Mouse (Mus musculus) midbrain, embryonic 10.5 days (tissue): ENCODE measurements around the gene Psmg1. TPM values are rescaled to one million over a fixed set of nuclear protein-coding genes. Genes with fewer than 3 reads are reported as not detected.
"Not testable (repeated sequence)": the region's sequence is repeated elsewhere in the genome, so short reads cannot be mapped to it uniquely, and the experiment has no call there.

Source experiments
- DNase-seq: peaks from one replicate; pipeline ENCODE4 v3.0.0-alpha.2; 2017; ENCODE audit warnings: low spot score
- H3K27ac ChIP-seq: fragments of 300-500 bp; sonication (generic); replicated peaks from 2 replicates; pipeline ENCODE4 v1.5.1; 2016; ENCODE audit warnings: mild to moderate bottlenecking
- H3K27me3 ChIP-seq: fragments of 300-500 bp; sonication (generic); 2 replicates; pipeline ENCODE4 v1.6.1; 2016; ENCODE audit warnings: low read depth, mild to moderate bottlenecking; ENCODE audit not compliant: poor library complexity, severe bottlenecking
- H3K36me3 ChIP-seq: fragments of 300-500 bp; sonication (generic); 2 replicates; pipeline ENCODE4 v1.6.1; 2016; ENCODE audit warnings: mild to moderate bottlenecking, moderate library complexity
- H3K4me1 ChIP-seq: fragments of 300-500 bp; sonication (generic); 2 replicates; pipeline ENCODE4 v1.6.1; 2016
- H3K4me3 ChIP-seq: fragments of 300-500 bp; sonication (generic); 2 replicates; pipeline ENCODE4 v1.5.1; 2016; ENCODE audit warnings: mild to moderate bottlenecking, moderate library complexity
- H3K9me3 ChIP-seq: fragments of 300-500 bp; sonication (generic); replicated peaks from 2 replicates; pipeline ENCODE4 v1.6.1; 2016; ENCODE audit warnings: mild to moderate bottlenecking
- WGBS: fragments of 180-500 bp; shearing (Covaris S2); methylation state at CpG from one replicate; pipeline ENCODE4 v1.1.7; 2016; 5-methylcytosine and 5-hydroxymethylcytosine counted together
- polyA plus RNA-seq: library from polyadenylated mRNA; unstranded; fragments of >200 nt; fragmentation: Nextera tagmentation; extraction: Ambion mirVana; gene quantifications from 2 replicates; pipeline ENCODE4 v1.2.1, GENCODE M21; 2016

The Psmg1 gene
- 102 and 113 TPM in 2 replicates for polyA plus RNA-seq

DNA sequence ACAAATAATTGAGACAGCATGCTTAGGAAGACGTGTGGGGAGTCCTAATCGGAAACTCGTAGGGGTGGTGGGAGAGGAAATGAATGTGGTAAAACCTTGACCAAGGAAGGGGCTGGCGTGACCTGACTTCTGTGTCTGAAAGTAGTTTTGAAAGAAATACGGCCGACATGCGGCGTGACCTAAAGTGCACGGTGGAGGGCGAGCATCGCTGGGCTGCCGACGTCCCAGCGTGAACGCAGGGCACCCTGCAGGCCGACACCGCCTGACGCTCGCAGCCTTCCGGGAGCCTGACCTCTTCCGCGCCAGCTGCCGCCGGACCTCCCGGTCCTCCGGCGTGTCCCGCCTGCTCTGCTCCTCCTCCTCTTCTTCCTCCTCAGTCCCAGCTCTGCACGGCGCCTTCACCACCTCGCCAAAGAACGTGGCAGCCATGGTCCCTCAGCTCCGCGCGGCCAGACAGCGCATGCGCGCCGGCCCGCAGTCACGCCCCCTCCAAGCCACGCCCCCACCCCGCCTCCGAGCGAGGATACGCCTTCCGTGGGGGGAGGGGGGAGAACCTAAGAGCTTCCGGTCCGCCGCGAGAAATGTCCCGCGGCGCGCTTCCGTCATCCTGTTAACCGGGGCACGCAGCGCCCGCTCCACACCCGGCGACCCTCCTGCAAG lies at the start of gene Psmg1:
Gene Psmg1, minus strand, starts transcription at position 499 of the 660 bp plus-strand sequence.
- peaks cover 20% of the 10 kb centered on the region for H3K4me1 ChIP-seq
- peak within 1 kb of the TSS; percentile 85 for H3K4me3 ChIP-seq
- DNase-seq: peak; percentile 95
- WGBS: under 1% methylated on average over 62 of the region's 62 CpGs
- H3K27ac ChIP-seq: peak within 1 kb of the TSS; percentile 91
- peaks cover 41% of the 10 kb centered on the region for H3K36me3 ChIP-seq
- H3K27me3 ChIP-seq: no peaks in the 10 kb centered on the region
- H3K9me3 ChIP-seq: no peaks in the 10 kb centered on the region

- H3K4me1 ChIP-seq: no peaks in the 10 kb centered on the region
- H3K9me3 ChIP-seq: no peaks in the 10 kb centered on the region
- peaks cover 100% of the 10 kb centered on the region for H3K36me3 ChIP-seq
- no peaks in the 10 kb centered on the region for H3K27me3 ChIP-seq
- DNase-seq: no peak
- WGBS: 77% methylated on average over 6 of the region's 6 CpGs
- H3K27ac ChIP-seq: no peak overlapping the region
- H3K4me3 ChIP-seq: no peak overlapping the region
Observed at GRCm38 (mm10) chr16:96039538-96039937, 48.8 kb upstream of the Psmg1 start.

DNA sequence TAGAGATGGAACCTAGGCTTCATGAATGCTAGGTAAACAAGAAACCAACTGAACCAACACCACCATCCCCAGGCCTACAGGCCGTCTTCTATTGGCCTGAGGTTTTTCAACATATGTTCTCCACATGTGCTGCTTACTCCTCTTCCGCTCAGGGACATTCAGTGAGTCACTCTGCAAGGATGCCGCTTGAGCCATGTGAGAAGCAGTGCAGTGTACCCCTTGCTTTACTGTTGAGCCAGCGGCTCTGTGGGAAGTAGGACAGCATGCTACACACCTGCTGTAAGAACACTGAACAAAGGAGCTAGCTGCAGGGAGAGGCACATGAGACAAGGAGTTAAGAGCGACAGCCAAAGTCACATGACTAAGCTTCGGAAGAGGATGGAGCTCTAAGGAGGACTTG lies 43.7 kb upstream of the Psmg1 start:
- Histone ChIP-seq H3K27ac (no peak overlapping the region), H3K4me1 (no peaks in the 10 kb centered on the region), H3K4me3 (no peak overlapping the region), H3K27me3 (no peaks in the 10 kb centered on the region), H3K36me3 (peaks cover 100% of the 10 kb centered on the region), H3K9me3 (no peaks in the 10 kb centered on the region)
- 91% methylated on average over 6 of the region's 6 CpGs for WGBS
- DNase-seq: no peak

- peaks cover 100% of the 10 kb centered on the region for H3K36me3 ChIP-seq
- WGBS: 97% methylated on average over 13 of the region's 13 CpGs
- H3K9me3 ChIP-seq: no peaks in the 10 kb centered on the region
- H3K4me1 ChIP-seq: no peaks in the 10 kb centered on the region
- H3K27ac ChIP-seq: no peak overlapping the region
- no peak for DNase-seq
- no peak overlapping the region for H3K4me3 ChIP-seq
- no peaks in the 10 kb centered on the region for H3K27me3 ChIP-seq
Observed at GRCm38 (mm10) chr16:96032368-96033043, 41.7 kb upstream of the Psmg1 start.

DNA sequence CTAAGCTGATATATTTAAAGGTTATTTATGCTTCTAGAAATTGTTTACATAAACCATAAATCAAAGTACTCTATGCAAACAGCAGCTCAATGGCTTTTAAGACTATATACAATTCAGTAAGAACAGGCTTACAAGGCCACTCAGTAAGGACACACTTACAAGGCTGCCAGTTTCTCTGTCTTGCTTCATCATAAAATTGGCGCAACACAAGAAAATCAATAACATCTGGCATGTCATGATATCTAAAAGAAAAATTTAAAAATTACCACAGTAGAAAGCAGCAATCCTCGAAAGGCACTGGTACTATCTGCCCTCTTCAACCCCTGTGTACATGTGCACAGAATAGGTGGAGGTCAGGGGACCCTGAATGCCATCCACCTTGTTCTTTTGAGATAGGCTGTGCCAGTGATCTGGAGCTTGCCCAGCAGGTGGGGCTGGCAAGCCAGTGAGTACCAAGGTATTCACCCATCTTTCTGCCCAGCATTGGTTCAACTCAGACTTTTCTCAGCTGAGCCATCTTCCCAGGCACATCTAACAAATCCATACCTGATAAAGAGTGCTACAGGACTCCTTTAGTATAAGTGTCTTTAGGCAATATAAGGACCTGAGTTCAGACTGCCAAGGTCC lies 39.8 kb upstream of the Psmg1 start:
- Histone ChIP-seq H3K4me1 (no peaks in the 10 kb centered on the region), H3K36me3 (peaks cover 99% of the 10 kb centered on the region), H3K27ac (no peak overlapping the region), H3K4me3 (no peak overlapping the region), H3K9me3 (no peaks in the 10 kb centered on the region), H3K27me3 (no peaks in the 10 kb centered on the region)
- DNase-seq: no peak
- WGBS: 95% methylated on average over 2 of the region's 2 CpGs

DNA sequence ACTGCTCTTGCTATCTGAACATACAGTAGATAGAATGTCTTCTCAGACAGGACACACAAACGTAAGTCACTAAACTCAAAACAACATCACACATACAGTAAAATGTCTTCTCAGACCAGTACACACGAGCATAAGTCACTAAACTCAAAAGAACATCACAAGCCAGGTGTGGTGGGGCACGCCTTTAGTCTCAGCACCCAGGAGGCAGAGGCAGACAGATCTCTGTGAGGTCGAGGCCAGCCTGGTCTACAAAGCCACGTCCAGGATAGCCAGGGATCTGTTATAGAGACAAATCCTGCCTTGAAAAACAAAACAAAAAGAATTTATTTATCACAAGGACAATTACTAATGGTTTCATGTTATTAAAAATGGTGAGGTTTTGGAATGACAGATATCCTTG lies 35.5 kb upstream of the Psmg1 start:
- Histone ChIP-seq H3K4me1 (no peaks in the 10 kb centered on the region), H3K27ac (no peak overlapping the region), H3K36me3 (peaks cover 94% of the 10 kb centered on the region), H3K4me3 (no peak overlapping the region), H3K9me3 (no peaks in the 10 kb centered on the region), H3K27me3 (no peaks in the 10 kb centered on the region)
- 94% methylated on average over 5 of the region's 5 CpGs for WGBS
- DNase-seq: no peak

DNA sequence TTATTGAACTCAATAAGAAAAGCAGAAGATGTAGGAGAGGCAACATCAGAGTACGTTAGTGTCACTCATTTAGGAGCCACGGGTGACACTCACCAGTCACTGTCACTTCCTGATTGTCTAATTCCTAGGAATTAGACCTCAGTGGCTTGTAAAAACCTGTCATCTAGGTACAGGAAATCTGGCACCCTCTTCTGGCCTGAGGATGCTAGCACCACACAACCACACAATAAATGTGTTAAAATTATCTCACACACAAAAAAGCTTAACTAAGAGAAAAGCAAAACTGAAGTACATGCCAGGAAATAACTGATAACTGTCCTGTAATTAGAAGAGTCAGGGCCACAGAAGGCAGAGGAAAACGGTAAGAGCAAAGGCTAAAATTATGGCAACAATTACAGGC lies 34.5 kb upstream of the Psmg1 start:
- WGBS: 91% methylated on average over 3 of the region's 3 CpGs
- peaks cover 94% of the 10 kb centered on the region for H3K36me3 ChIP-seq

DNA sequence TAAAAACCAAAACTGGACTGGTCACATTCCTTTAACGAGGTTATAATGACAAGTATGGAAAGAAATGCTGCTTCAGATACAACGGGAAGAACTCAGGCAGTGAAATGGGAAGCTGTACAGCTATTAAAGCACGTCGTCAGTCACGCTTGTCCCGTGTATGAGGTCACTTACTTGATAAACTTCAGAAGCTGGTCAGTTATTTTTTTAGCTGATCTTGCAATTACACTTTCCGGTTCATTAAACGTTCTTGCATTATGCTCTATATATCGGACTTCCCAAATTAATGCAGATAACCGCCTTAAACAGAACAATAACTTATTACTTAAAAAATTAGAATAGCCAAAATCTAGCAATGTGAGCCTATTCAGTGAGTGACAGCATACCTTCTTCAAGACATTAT lies 30.3 kb upstream of the Psmg1 start:
- no peak overlapping the region for H3K27ac ChIP-seq
- H3K9me3 ChIP-seq: no peaks in the 10 kb centered on the region
- WGBS: 96% methylated on average over 10 of the region's 10 CpGs
- H3K4me3 ChIP-seq: no peak overlapping the region
- no peaks in the 10 kb centered on the region for H3K4me1 ChIP-seq
- H3K36me3 ChIP-seq: peaks cover 95% of the 10 kb centered on the region
- DNase-seq: no peak
- H3K27me3 ChIP-seq: no peaks in the 10 kb centered on the region

More for the DNA sequence above, 34.5 kb upstream of the Psmg1 start:
- no peaks in the 10 kb centered on the region for H3K9me3 ChIP-seq
- H3K27me3 ChIP-seq: no peaks in the 10 kb centered on the region
- no peak overlapping the region for H3K27ac ChIP-seq
- DNase-seq: no peak
- no peak overlapping the region for H3K4me3 ChIP-seq
- H3K4me1 ChIP-seq: no peaks in the 10 kb centered on the region

DNA sequence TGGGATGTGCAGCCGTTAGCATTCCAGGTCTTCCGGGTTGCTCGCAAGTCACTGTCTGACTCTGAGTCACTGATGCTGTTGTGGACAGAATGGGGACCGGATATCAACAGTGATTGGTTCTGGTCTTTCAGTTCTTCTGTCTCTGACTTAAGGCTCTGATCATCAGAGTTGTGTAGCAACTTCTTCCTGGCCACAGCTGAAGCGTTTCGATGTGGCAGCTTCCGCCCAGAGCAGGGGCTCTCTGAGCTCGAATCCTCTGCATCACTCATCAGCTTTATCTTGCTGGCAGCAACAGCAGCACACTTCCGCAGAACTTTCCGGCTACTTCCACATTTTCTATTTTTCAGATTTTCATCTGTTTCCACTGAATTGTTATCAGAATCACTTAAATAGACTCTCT lies 18.4 kb upstream of the Psmg1 start:
- DNase-seq, H3K27me3 ChIP-seq, H3K4me3 ChIP-seq, H3K9me3 ChIP-seq, H3K4me1 ChIP-seq, H3K27ac ChIP-seq: not testable (repeated sequence)
- no CpG with 5 or more reads among the region's 10 CpGs for WGBS
- H3K36me3 ChIP-seq: peaks cover 54% of the 10 kb centered on the region

- H3K4me3 ChIP-seq, H3K27ac ChIP-seq, H3K4me1 ChIP-seq, DNase-seq, H3K27me3 ChIP-seq, H3K9me3 ChIP-seq: not testable (repeated sequence)
- no CpG with 5 or more reads among the region's 10 CpGs for WGBS
- H3K36me3 ChIP-seq: peaks cover 60% of the 10 kb centered on the region
Observed at GRCm38 (mm10) chr16:96004278-96004677, 13.5 kb upstream of the Psmg1 start.

- Histone ChIP-seq H3K9me3 (no peaks in the 10 kb centered on the region), H3K4me1 (no peaks in the 10 kb centered on the region), H3K36me3 (peaks cover 68% of the 10 kb centered on the region), H3K4me3 (no peak overlapping the region), H3K27ac (no peak overlapping the region), H3K27me3 (no peaks in the 10 kb centered on the region)
- 96% methylated on average over 5 of the region's 5 CpGs for WGBS
- no peak for DNase-seq
Observed at GRCm38 (mm10) chr16:95999291-95999690, 8.5 kb upstream of the Psmg1 start.

DNA sequence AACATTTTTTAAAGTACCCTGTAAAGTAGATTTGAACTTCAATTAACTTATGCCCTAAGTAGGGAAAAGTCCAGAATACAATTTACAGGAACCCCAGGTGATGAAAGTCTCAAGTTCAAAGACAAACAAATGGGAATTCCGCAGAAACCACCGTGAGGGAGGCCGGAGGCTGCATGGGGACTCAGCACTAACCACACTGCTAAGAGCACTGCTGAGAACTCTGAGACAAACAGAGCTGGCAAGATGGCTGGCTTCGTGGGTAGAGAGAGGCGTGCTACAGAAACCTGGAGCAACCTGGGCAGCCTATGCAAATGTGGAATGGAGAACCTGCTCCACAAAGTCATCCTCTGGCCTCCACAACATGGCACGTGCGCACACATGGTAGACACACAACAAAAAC lies 5.4 kb upstream of the Psmg1 start:
- DNase-seq: no peak
- Histone ChIP-seq H3K4me1 (peaks cover 8% of the 10 kb centered on the region), H3K4me3 (no peak overlapping the region), H3K27ac (no peak overlapping the region), H3K36me3 (peaks cover 60% of the 10 kb centered on the region), H3K9me3 (no peaks in the 10 kb centered on the region), H3K27me3 (no peaks in the 10 kb centered on the region)
- WGBS: 86% methylated on average over 7 of the region's 7 CpGs

DNA sequence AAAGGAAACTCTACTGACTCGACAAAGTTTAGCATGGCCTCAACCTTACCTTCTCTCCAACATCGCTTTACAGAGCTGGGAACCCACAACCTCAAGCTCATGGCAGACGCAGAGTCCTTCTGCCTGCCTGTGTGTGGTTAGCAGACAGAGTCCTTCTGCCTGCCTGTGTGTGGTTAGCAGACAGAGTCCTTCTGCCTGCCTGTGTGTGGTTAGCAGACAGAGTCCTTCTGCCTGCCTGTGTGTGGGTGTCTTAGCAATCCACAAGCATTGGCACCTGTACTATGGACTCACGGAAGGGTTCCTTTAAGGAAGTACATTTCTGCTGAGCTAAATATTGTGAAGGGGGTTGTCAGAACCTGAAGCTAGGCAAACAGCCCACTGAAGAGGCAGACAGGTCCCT lies 3.8 kb upstream of the Psmg1 start:
- H3K36me3 ChIP-seq: peaks cover 46% of the 10 kb centered on the region
- H3K4me3 ChIP-seq: not testable (repeated sequence)
- WGBS: 90% methylated on average over 4 of the region's 4 CpGs

More for the DNA sequence above, 3.8 kb upstream of the Psmg1 start:
- peaks cover 17% of the 10 kb centered on the region for H3K4me1 ChIP-seq
- not testable (repeated sequence) for DNase-seq, H3K27me3 ChIP-seq, H3K27ac ChIP-seq, H3K9me3 ChIP-seq
